Mouse (Mus musculus): ENCODE results near the gene Rbm26.

The Rbm26 gene

DNA sequence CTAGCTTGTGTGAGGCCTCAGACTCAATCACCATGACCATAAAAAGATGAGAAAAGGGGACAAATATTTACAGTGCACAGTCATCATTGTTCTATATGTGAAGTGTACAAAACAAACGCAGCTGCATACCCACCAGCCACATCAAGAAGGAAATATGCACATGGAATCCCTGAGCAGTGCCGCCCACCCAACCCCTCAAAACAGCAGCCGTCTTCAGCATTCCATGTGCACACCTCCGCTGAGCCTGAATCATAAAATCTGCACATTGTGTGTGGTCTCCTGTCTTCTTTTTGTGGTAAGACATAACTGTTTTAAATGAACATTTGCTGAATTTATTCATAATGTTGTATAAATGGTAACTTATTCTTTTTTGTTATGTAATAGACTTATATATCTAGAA is 90.1 kb downstream of the Rbm26 start:
- DNase-seq (ENCODE audit: low read depth, low spot score): no peak

GRCm38 (mm10) chr14:105085332-105085993 is 91.7 kb downstream of the Rbm26 start:
- DNase-seq (ENCODE audit: low read depth, low spot score): no peak

- DNase-seq (ENCODE audit: low read depth, low spot score): no peak
Observed at GRCm38 (mm10) chr14:105084757-105085330, 92.3 kb downstream of the Rbm26 start.

DNA sequence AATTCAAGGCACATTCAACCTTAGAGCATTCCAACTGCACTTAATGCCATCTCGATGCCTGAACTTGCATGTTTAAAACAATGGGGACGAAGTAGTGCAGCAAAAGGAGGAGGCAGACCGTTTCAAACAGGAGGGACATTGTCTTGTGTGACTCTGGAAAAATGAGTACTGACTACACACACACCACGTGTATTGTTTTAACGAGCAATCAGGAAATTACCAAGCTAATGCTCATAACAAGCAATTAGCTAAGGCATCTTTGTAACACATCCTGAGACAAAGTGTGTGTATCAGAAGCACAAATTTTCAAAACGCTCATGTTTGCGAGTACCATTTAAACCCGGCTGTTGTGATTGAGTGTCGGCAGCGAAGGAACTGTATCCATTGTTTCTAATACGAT is 93.0 kb downstream of the Rbm26 start:
- DNase-seq (ENCODE audit: low read depth, low spot score): no peak

DNA sequence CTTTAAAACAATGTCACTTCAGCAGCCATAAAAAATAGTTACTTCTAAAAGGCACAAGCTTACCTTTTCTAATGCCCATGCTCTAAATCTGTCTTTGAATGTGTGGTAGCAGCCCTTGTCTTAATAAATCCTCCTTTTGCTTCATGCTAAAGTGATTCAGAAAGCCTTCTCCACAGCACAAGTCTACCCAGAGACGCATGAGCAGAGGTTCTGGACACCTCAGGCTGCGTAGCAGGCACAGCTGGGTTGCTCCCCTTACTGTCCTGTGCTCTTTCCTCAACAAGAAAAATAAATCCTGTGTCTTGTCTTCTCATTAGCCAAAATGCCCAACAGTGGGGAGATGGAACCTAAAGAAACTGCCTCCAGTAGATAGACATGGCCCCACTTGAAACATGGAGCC is 102.4 kb downstream of the Rbm26 start:
- DNase-seq (ENCODE audit: low read depth, low spot score): no peak

GRCm38 (mm10) chr14:105074376-105074775 is 102.8 kb downstream of the Rbm26 start:
- DNase-seq (ENCODE audit: low read depth, low spot score): no peak

DNA sequence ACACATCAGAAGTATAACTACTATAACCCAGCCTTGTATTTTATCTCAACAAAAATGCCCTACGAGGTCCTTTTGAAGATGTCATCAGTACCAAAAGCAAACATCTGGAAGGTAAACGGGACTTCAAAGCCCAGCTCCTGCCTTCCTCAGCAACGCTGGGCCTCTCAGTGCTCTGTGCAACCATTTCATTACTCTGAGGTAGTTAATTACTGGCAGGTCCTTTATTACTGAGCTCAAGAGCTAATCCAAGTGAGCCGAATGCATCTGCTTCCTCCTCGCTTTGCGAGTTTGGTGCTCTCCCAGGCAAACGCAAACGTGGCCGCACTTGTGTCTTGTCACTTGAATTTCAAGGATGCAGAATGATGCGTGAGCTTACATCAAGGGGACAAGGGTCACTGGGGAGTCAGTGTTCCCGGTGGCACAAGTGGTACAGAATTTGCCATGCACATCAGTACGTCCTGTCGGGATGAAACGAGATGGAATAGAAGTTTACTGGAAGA is 106.1 kb downstream of the Rbm26 start:
- DNase-seq (ENCODE audit: low read depth, low spot score): no peak

GRCm38 (mm10) chr14:105070258-105071009 is 106.7 kb downstream of the Rbm26 start:
- no peak for DNase-seq (ENCODE audit: low read depth, low spot score)

DNA sequence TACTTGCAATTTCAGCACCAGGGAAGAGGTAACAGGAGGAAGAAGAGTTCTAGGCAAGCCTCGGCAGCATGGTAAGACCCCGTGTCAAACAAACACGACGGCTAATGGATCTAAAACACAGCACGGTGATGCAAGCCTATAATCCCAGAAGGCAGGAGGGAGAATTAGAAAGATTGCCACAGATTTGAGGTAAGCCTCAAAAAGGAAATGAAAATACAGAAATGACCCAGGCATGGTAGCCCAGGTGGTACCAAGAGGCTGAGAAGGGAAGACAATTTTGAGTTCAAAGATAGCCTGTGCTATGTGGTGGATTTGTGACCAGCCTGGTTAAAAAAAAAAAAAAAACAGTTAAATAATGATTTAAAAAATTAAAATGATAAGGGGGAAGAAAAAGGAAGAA is 109.1 kb downstream of the Rbm26 start:
- DNase-seq (ENCODE audit: low read depth, low spot score): no peak

DNA sequence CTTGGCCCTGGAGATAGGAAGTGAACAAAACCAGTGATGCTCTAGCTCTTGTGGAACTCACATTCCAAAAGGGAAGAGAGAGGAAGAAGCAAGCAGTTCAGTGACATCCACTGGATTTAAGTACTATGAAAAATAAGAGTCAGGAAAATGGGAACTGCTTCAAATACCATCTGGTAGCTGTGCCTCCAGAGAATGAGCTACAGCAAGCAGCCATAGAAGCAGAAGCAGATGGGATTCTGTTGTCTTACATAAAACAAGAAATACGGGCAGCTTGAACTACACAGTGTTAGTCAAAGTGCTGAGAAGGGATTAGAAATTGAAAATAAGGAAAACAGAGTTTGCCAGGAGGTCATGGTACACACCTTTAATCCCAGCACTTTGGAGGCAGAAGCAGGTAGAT is 112.9 kb downstream of the Rbm26 start:
- no peak for DNase-seq (ENCODE audit: low read depth, low spot score)

DNA sequence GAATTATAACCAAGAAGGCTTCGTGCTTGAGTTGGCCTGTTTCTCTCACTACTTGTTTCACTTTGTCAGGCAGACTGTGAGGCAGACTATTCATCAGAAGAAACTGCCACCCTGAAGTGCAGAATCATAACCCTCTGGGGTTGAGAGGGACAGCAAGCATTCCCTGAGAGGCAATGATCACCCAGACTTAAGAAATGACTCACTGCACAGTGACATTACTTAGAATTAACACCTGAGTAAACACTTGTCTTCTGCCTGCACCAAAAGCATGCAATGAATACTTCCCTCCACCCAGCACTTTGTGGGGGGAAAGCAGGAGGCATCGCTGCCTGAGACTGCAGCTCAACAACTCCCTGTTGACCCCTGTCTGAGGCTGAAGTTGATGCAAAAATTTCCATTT is 115.9 kb downstream of the Rbm26 start:
- DNase-seq (ENCODE audit: low read depth, low spot score): no peak

GRCm38 (mm10) chr14:105057934-105058333 is 119.2 kb downstream of the Rbm26 start:
- DNase-seq (ENCODE audit: low read depth, low spot score): no peak

All from CD4-positive helper T cell, adult 2 months (primary cell).